Mouse (Mus musculus) kidney, embryonic 14.5 days (tissue): Measurements from ENCODE around the gene Yif1b. TPM values are rescaled to one million over a fixed set of nuclear protein-coding genes. Genes with fewer than 3 reads are reported as not detected.

Source experiments
- ATAC-seq: fragments of 200-750 bp; cut with Nextera tagmentation; 2 replicates; pipeline ENCODE4 v1.8.0; 2017; ENCODE audit warnings: moderate number of reproducible peaks, mild to moderate bottlenecking, moderate TSS enrichment, moderate library complexity; ENCODE audit not compliant: low FRiP score, low TSS enrichment
- H3K27ac ChIP-seq: fragments of 300-500 bp; sonication (generic); 2 replicates; pipeline ENCODE4 v1.5.1; 2014; ENCODE audit warnings: low read depth, mild to moderate bottlenecking, low read length, moderate library complexity, mixed read lengths
- H3K27me3 ChIP-seq: fragments of 300-500 bp; sonication (generic); 2 replicates; pipeline ENCODE4 v1.6.1; 2014; ENCODE audit warnings: mild to moderate bottlenecking, low read length; ENCODE audit not compliant: control insufficient read depth, insufficient read depth
- H3K36me3 ChIP-seq: fragments of 300-500 bp; sonication (generic); 2 replicates; pipeline ENCODE4 v1.6.1; 2014; ENCODE audit warnings: low read length, mixed read lengths; ENCODE audit not compliant: control insufficient read depth, insufficient read depth
- H3K4me1 ChIP-seq: fragments of 300-500 bp; sonication (generic); 2 replicates; pipeline ENCODE4 v1.6.1; 2014; ENCODE audit warnings: low read length, mixed read lengths; ENCODE audit not compliant: control insufficient read depth, insufficient read depth
- H3K4me2 ChIP-seq: fragments of 300-500 bp; sonication (generic); replicated peaks from 2 replicates; pipeline ENCODE4 v1.6.1; 2014; ENCODE audit warnings: low read depth, mild to moderate bottlenecking, low read length
- H3K4me3 ChIP-seq: fragments of 300-500 bp; sonication (generic); 2 replicates; pipeline ENCODE4 v1.5.1; 2014; ENCODE audit warnings: mild to moderate bottlenecking, low read length
- H3K9ac ChIP-seq: fragments of 300-500 bp; sonication (generic); 2 replicates; pipeline ENCODE4 v1.6.1; 2014; ENCODE audit warnings: low read depth, mild to moderate bottlenecking, low read length, moderate library complexity
- H3K9me3 ChIP-seq: fragments of 300-500 bp; sonication (generic); 2 replicates; pipeline ENCODE4 v1.6.1; 2016; ENCODE audit warnings: low read length; ENCODE audit not compliant: control insufficient read depth
- WGBS: fragments of 180-500 bp; shearing (Covaris S2); extraction: QIAGEN DNeasy Blood & Tissue Kit; methylation state at CpG from one replicate; pipeline ENCODE4 v1.1.7; 2014; 5-methylcytosine and 5-hydroxymethylcytosine counted together
- polyA plus RNA-seq: library from polyadenylated mRNA; unstranded; fragments of >200 nt; fragmentation: Nextera tagmentation; extraction: Ambion mirVana; gene quantifications from 2 replicates; pipeline ENCODE4 v1.2.1, GENCODE M21; 2014

Gene Yif1b
- polyA plus RNA-seq, 1 experiment from 2014 or later = 120 TPM

DNA sequence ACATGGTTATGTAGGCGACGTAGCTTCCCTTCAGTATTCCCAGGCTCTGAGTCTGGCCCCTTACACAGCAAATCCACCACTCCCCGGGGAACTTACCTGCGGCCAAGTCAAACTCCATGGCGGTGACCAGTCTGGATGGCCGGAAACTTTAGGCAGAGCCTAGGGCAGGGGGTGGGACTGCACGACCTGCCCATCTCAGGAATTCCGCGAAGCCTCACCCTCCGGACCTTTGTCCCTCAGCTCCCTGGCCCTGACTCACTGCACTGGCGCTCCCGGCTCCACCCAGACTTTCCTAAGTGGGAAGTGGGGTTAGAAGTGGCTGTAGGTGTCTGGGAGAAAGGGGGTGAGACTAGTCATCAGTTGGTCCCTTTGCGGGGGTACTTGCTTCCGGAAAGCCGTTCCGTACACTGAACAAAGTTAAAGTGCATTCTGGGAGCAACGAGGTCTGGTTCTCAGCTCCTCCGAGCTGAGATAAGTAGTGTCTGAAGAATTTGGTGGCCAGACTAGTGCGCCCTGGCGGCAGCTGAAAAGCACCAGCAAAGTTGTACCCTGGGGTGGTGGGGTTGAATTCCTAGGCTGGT, 10.2 kb downstream of the Yif1b start, which contains the start of gene 2200002D01Rik:
TSS of gene 2200002D01Rik (minus strand) at position 206 of the 581 bp plus-strand sequence.
- WGBS = 10% methylated on average over 20 of the region's 20 CpGs
- Histone ChIP-seq H3K4me3 (peak within 1 kb of the TSS; percentile 28), H3K4me1 (peaks cover 16% of the 10 kb centered on the region), H3K27me3 (peaks cover 5% of the 10 kb centered on the region; the same call in 1 of the 2 replicates), H3K27ac (peak within 1 kb of the TSS; percentile 37; the same call in 1 of the 2 replicates), H3K36me3 (peaks cover 19% of the 10 kb centered on the region; the same call in 1 of the 2 replicates), H3K9me3 (no peaks in the 10 kb centered on the region), H3K9ac (peak within 1 kb of the TSS; percentile 48), H3K4me2 (peak within 1 kb of the TSS; percentile 59)
- ATAC-seq = peak; percentile 20

GRCm38 (mm10) chr7:29251166-29251565, 13.0 kb downstream of the Yif1b start:
- Histone ChIP-seq H3K4me2 (no peak overlapping the region), H3K9ac (no peak overlapping the region), H3K27me3 (peaks cover 5% of the 10 kb centered on the region; the same call in 1 of the 2 replicates), H3K36me3 (peaks cover 2% of the 10 kb centered on the region; the same call in 1 of the 2 replicates), H3K4me3 (no peak overlapping the region), H3K9me3 (no peaks in the 10 kb centered on the region), H3K4me1 (peaks cover 25% of the 10 kb centered on the region), H3K27ac (no peak overlapping the region)
- WGBS = 87% methylated on average over 3 of the region's 3 CpGs
- no peak for ATAC-seq

DNA sequence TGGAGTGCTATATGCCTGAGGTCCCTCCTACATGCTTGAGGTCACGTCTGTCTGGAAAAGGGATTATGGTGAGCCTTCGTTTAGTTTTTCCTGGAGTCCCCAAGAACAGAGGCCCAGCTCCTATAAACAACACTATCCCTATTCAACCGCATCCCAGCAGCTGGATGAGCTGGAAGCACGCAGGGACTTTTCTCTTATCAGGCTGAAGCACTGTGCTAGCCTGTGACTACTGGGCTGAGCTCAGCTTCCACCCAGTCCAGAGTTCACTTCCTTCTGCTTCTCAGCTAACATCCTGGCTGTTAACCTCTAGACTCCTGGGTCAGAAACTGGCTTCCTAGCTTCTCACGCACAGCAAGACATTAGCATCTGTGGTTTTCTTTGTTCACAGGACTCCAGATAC, 15.7 kb downstream of the Yif1b start:
- H3K27ac ChIP-seq = no peak overlapping the region
- no peak overlapping the region for H3K9ac ChIP-seq
- H3K4me3 ChIP-seq = no peak overlapping the region
- peaks cover 13% of the 10 kb centered on the region; the same call in 1 of the 2 replicates for H3K4me1 ChIP-seq
- no peaks in the 10 kb centered on the region; the same call in 1 of the 2 replicates for H3K36me3 ChIP-seq
- ATAC-seq = no peak
- WGBS = 28% methylated on average over 5 of the region's 5 CpGs
- H3K27me3 ChIP-seq = peaks cover 5% of the 10 kb centered on the region; the same call in 1 of the 2 replicates
- no peaks in the 10 kb centered on the region for H3K9me3 ChIP-seq
- no peak overlapping the region for H3K4me2 ChIP-seq

- ATAC-seq = no peak
- 89% methylated on average over 4 of the region's 4 CpGs for WGBS
- H3K9ac ChIP-seq = no peak overlapping the region
- H3K4me3 ChIP-seq = no peak overlapping the region
- no peak overlapping the region for H3K4me2 ChIP-seq
- H3K27ac ChIP-seq = no peak overlapping the region
- peaks cover 16% of the 10 kb centered on the region; the same call in 1 of the 2 replicates for H3K4me1 ChIP-seq
- H3K36me3 ChIP-seq = no peaks in the 10 kb centered on the region; the same call in 1 of the 2 replicates
- no peaks in the 10 kb centered on the region for H3K9me3 ChIP-seq
- no peaks in the 10 kb centered on the region for H3K27me3 ChIP-seq
These were observed 17.7 kb downstream of the Yif1b start for GRCm38 (mm10) chr7:29255875-29256274.

GRCm38 (mm10) chr7:29257368-29257767, 19.2 kb downstream of the Yif1b start:
- 94% methylated on average over 1 of the region's 1 CpGs for WGBS
- no peaks in the 10 kb centered on the region for H3K27me3 ChIP-seq
- peaks cover 21% of the 10 kb centered on the region; the same call in 1 of the 2 replicates for H3K4me1 ChIP-seq
- no peak for ATAC-seq
- H3K9me3 ChIP-seq = no peaks in the 10 kb centered on the region
- no peaks in the 10 kb centered on the region; the same call in 1 of the 2 replicates for H3K36me3 ChIP-seq
- H3K9ac ChIP-seq = no peak overlapping the region
- H3K4me2 ChIP-seq = no peak overlapping the region
- H3K4me3 ChIP-seq = no peak overlapping the region
- no peak overlapping the region for H3K27ac ChIP-seq

- Histone ChIP-seq H3K27ac (no peak overlapping the region), H3K36me3 (no peaks in the 10 kb centered on the region; the same call in 1 of the 2 replicates), H3K27me3 (no peaks in the 10 kb centered on the region), H3K9ac (no peak overlapping the region), H3K4me3 (no peak overlapping the region), H3K4me1 (peaks cover 20% of the 10 kb centered on the region; the same call in 1 of the 2 replicates), H3K9me3 (no peaks in the 10 kb centered on the region), H3K4me2 (no peak overlapping the region)
- 78% methylated on average over 10 of the region's 10 CpGs for WGBS
- no peak for ATAC-seq
These were observed 21.9 kb downstream of the Yif1b start for GRCm38 (mm10) chr7:29259781-29260730.

DNA sequence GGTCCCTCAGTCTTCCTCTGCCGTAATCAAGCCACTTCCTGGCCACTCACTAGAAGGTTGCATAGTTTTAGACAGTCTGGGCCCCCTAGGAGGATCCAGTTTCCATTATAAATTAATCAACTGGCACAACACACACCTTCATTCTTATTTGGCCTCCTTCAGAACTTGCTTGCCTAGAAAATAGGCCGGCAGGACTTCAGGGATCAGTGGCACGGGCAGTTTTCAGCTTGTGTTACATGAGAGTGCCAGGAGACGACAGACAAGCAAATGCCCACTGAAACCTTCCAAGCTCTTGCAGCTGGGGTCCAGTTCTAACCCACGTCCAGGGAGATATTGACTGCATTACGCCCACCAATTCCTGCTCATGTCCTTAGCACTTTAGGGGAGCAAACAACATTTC, 24.0 kb downstream of the Yif1b start:
- no peak for ATAC-seq
- Histone ChIP-seq H3K36me3 (no peaks in the 10 kb centered on the region; the same call in 1 of the 2 replicates), H3K4me1 (peaks cover 21% of the 10 kb centered on the region; the same call in 1 of the 2 replicates), H3K9ac (no peak overlapping the region), H3K4me3 (no peak overlapping the region), H3K27ac (no peak overlapping the region), H3K27me3 (no peaks in the 10 kb centered on the region), H3K9me3 (no peaks in the 10 kb centered on the region), H3K4me2 (no peak overlapping the region)
- WGBS = 45% methylated on average over 6 of the region's 6 CpGs

DNA sequence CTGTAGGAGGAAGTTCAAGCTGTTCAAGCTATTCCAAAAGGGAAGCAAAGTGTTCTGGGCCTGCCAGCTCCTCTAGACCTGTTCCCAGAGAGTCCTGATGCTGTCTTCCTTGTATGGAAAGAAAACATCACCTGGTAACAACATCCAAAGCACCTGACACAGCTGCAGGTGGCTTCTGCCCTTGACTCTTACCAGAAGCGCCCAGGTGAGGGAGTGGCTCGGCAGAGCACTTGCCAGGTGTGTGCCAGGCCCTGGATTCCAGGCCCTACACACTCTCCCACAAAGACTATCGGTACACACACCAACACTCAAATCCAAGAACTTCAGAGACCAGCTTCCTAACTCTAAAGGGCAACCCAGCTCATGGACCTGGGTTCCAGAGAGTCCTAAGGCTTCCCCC, 25.7 kb downstream of the Yif1b start:
- no peak for ATAC-seq
- WGBS = 84% methylated on average over 3 of the region's 3 CpGs
- Histone ChIP-seq H3K4me2 (no peak overlapping the region), H3K9ac (no peak overlapping the region), H3K27me3 (no peaks in the 10 kb centered on the region), H3K4me1 (peaks cover 21% of the 10 kb centered on the region; the same call in 1 of the 2 replicates), H3K9me3 (no peaks in the 10 kb centered on the region), H3K27ac (no peak overlapping the region), H3K4me3 (no peak overlapping the region), H3K36me3 (no peaks in the 10 kb centered on the region; the same call in 1 of the 2 replicates)
